ENCODE assay signal across 35 mouse cellular contexts in the genomic region with DNA sequence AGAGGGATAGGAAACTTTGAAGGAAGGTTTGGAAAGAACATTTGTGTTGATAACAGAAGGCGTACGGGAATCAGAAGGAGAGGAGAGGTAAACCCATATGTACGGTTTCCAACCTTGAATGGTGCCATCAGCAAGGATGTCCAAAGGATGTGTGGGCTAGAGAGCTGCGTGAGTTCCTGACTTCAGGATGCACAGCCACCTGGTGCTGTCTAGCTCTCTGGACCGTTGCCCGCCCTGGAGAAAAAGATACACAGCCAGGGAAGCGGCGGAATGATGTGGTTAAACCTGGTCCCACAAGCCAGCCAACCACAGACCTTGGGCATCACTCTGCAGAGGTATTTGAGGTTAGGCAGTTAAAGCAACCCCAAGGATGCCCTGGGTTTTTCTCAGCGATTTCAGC. TPM values are rescaled to one million over a fixed set of nuclear protein-coding genes. Genes with fewer than 3 reads are reported as not detected.
A peak's percentile ranks its signal among the peaks of the same experiment; 100 is the strongest.
DNase-seq lines count a peak whose midpoint lies in the region.
"Had no signal": no experiment of that assay in that cellular context is flagged by ENCODE, and none has a peak within 500 bp of the region (broad histone marks: within the 10 kb centered on the region; RNA-seq: fewer than 3 reads in every experiment).

No protein-coding gene starts in this region.

- 93% methylated on average over 9 of the region's 9 CpGs for WGBS in embryonic facial prominence, embryonic 10.5 days

- peaks cover 28% of the 10 kb centered on the region for H3K27me3 ChIP-seq in embryonic facial prominence, embryonic 10.5 days (replicated peaks; ENCODE audit: low read depth, poor library complexity, severe bottlenecking)
- H3K27me3 ChIP-seq: lung, embryonic 15.5 days had no signal

- no peaks in the 10 kb centered on the region for H3K36me3 ChIP-seq in embryonic facial prominence, embryonic 10.5 days (replicated peaks)
- H3K36me3 ChIP-seq: forebrain, embryonic 10.5 days; intestine, embryonic 15.5 days; lung, embryonic 15.5 days; midbrain, embryonic 10.5 days; midbrain, embryonic 15.5 days had no signal

- H3K27ac ChIP-seq in embryonic facial prominence, embryonic 10.5 days (replicated peaks), result 0 out of 2 replicates have a peak overlapping the region, but pooled peaks have one; percentile 6
- H3K27ac ChIP-seq: forebrain, embryonic 10.5 days; gastrocnemius, adult 2 months; hindbrain, postnatal 0 days; intestine, embryonic 15.5 days; kidney, postnatal 0 days; midbrain, embryonic 10.5 days; midbrain, embryonic 15.5 days had no signal

- peaks cover 73% of the 10 kb centered on the region for H3K4me1 ChIP-seq in embryonic facial prominence, embryonic 10.5 days

- peak; percentile 81 to 83 for DNase-seq in cerebellum, adult 18-20 months
- DNase-seq in cerebellum, adult 9-11 months, result peak; percentile 84
- DNase-seq in embryonic facial prominence, embryonic 10.5 days (ENCODE audit: low spot score), result no peak
- no peak for DNase-seq in kidney, adult 8-10 months
- DNase-seq in adrenal gland, adult 18-20 months (ENCODE audit: low spot score in 2 of 2), result no peak
- no peak for DNase-seq in embryo, embryonic 10.5 days (ENCODE audit: low spot score)
- no peak for DNase-seq in ovary, adult 18-20 months (ENCODE audit: low spot score)
- DNase-seq: adrenal gland, adult 8-10 months; B cell, adult 2 months; gastrocnemius, adult 2 months; gastrocnemius, postnatal 36 days; heart, adult 18-20 months; kidney, adult 2 months; kidney, postnatal 4 days; layer of hippocampus, postnatal 36 days; left cerebral cortex, postnatal 4 days; right cerebral cortex, adult 18-20 months; spleen, adult 18-20 months; thymus, postnatal 25 days had no signal

- no peaks in the 10 kb centered on the region for H3K9me3 ChIP-seq in embryonic facial prominence, embryonic 10.5 days
- H3K9me3 ChIP-seq: forebrain, embryonic 10.5 days; intestine, embryonic 15.5 days; lung, embryonic 15.5 days; midbrain, embryonic 10.5 days; midbrain, embryonic 15.5 days had no signal

- no peak overlapping the region for H3K4me3 ChIP-seq in embryonic facial prominence, embryonic 10.5 days
- H3K4me3 ChIP-seq: forebrain, embryonic 10.5 days; gastrocnemius, adult 2 months; intestine, embryonic 15.5 days; lung, embryonic 15.5 days; midbrain, embryonic 10.5 days; midbrain, embryonic 15.5 days had no signal

RNA-seq across cellular contexts. Expression of gene Tgfbi, which starts 3.8 kb away (rescaled TPM):
- polyA plus RNA-seq in embryonic facial prominence, embryonic 10.5 days (2016; fragmentation: Nextera tagmentation; extraction: Ambion mirVana), result 50.1 and 65.4 TPM in 2 replicates
- total RNA-seq in adrenal gland, adult 18-20 months (2021), result 10 to 100 TPM; 38.3 to 86.5 TPM

RNA-seq across cellular contexts. Expression of gene Lect2, which starts 57.2 kb away (rescaled TPM):
- not detected in 2 replicates for polyA plus RNA-seq in embryonic facial prominence, embryonic 10.5 days (2016; fragmentation: Nextera tagmentation; extraction: Ambion mirVana)
- total RNA-seq in adrenal gland, adult 18-20 months (2021), result not detected
- total RNA-seq: adrenal gland, adult 8-10 months; gastrocnemius, adult 2 months; gastrocnemius, postnatal 36 days; heart, adult 18-20 months; heart, postnatal 25 days; hindbrain, postnatal 0 days; layer of hippocampus, postnatal 36 days; left cerebral cortex, postnatal 4 days; megakaryocyte progenitor cell, adult 5-6 weeks; neutrophil, adult 5-6 weeks had no signal
- polyA plus RNA-seq: activated CD4-positive, CD25-positive, alpha-beta regulatory T cell, adult 4 months; cortical plate, adult 2 months; embryonic facial prominence, embryonic 11.5 days; forebrain, embryonic 10.5 days; forebrain, embryonic 16.5 days; heart, embryonic 14.5 days; hindbrain, embryonic 11.5 days; hindbrain, postnatal 0 days; lung, embryonic 15.5 days; midbrain, embryonic 10.5 days; midbrain, embryonic 15.5 days had no signal

Comparison
In these comparisons a context has a peak if more than half of its experiments do, and no peak if none do; other contexts are left out.
1. DNase-seq: peak in cerebellum, adult 18-20 months (2 of 2) and cerebellum, adult 9-11 months (single experiment); none in embryonic facial prominence, embryonic 10.5 days (single experiment), kidney, adult 8-10 months (0 of 2), adrenal gland, adult 18-20 months (0 of 2), embryo, embryonic 10.5 days (single experiment) and ovary, adult 18-20 months (single experiment).